Mouse (Mus musculus) embryonic fibroblast, embryonic 13.5 days (primary cell): ENCODE measurements around the gene Foxr1. TPM values are rescaled to one million over a fixed set of nuclear protein-coding genes. Genes with fewer than 3 reads are reported as not detected.
"Not testable (repeated sequence)": the region's sequence is repeated elsewhere in the genome, so short reads cannot be mapped to it uniquely, and the experiment has no call there.

ENCODE experiments used
- H3K27ac ChIP-seq: 2 replicates; pipeline ENCODE4 v1.5.1; 2012; ENCODE audit warnings: low read length, control low read depth, inconsistent platforms; ENCODE audit not compliant: insufficient read depth
- H3K4me1 ChIP-seq: 2 replicates; pipeline ENCODE4 v1.6.1; 2011; ENCODE audit warnings: low read length; ENCODE audit not compliant: control insufficient read depth, insufficient read depth
- H3K4me3 ChIP-seq: 2 replicates; pipeline ENCODE4 v1.5.1; 2011; ENCODE audit warnings: mild to moderate bottlenecking, control low read depth, low read length; ENCODE audit not compliant: insufficient read depth
- CTCF ChIP-seq: IDR thresholded peaks from 2 replicates; pipeline ENCODE4 v1.5.1; 2011; ENCODE audit warnings: mild to moderate bottlenecking, control low read depth, low read length, moderate library complexity, borderline replicate concordance; ENCODE audit not compliant: insufficient read depth
- POLR2A ChIP-seq: IDR thresholded peaks from 2 replicates; pipeline ENCODE4 v1.6.1; 2011; ENCODE audit warnings: low read depth, mild to moderate bottlenecking, control low read depth, low read length, moderate library complexity
- polyA plus RNA-seq: library from polyadenylated mRNA; stranded (reverse); fragments of >200 nt; gene quantifications from 2 replicates; pipeline ENCODE4 v1.2.4, GENCODE M21; 2011; ENCODE audit warnings: low read depth; ENCODE audit not compliant: missing spikeins, insufficient read length

The Foxr1 gene
- polyA plus RNA-seq, 1 experiment, result not detected

GRCm38 (mm10) chr9:44454891-44455220 lies 13.9 kb upstream of the Foxr1 start, which contains the start of gene Upk2:
Upk2 (minus strand) TSS chr9:44454976.
- H3K4me3 ChIP-seq, result no peak within 1 kb of the TSS
- no peak for TF ChIP-seq POLR2A
- 0 out of 2 replicates have a peak, but pooled peaks have one; percentile 7 for TF ChIP-seq CTCF
- no peaks in the 10 kb centered on the region for H3K4me1 ChIP-seq
- H3K27ac ChIP-seq, result no peak within 1 kb of the TSS

- Histone ChIP-seq H3K4me3 (no peak overlapping the region), H3K4me1 (no peaks in the 10 kb centered on the region), H3K27ac (no peak overlapping the region)
- TF ChIP-seq CTCF, result peak; percentile 99
- TF ChIP-seq POLR2A, result no peak
Measured at GRCm38 (mm10) chr9:44454132-44454890, 13.4 kb upstream of the Foxr1 start.

- Histone ChIP-seq H3K4me1 (no peaks in the 10 kb centered on the region), H3K4me3 (no peak overlapping the region), H3K27ac (no peak overlapping the region)
- no peak for TF ChIP-seq CTCF
- no peak for TF ChIP-seq POLR2A
Measured at GRCm38 (mm10) chr9:44450387-44450786, 9.5 kb upstream of the Foxr1 start.

GRCm38 (mm10) chr9:44444402-44445025 lies 3.6 kb upstream of the Foxr1 start:
- not testable (repeated sequence) for H3K27ac ChIP-seq, H3K4me1 ChIP-seq, H3K4me3 ChIP-seq

- TF ChIP-seq POLR2A (no peak), CTCF (no peak)
- Histone ChIP-seq H3K4me1 (no peaks in the 10 kb centered on the region), H3K27ac (no peak overlapping the region), H3K4me3 (no peak overlapping the region)
Measured at GRCm38 (mm10) chr9:44435747-44436146, 5.2 kb downstream of the Foxr1 start.

GRCm38 (mm10) chr9:44432577-44433185 lies 8.3 kb downstream of the Foxr1 start:
- TF ChIP-seq POLR2A (no peak), CTCF (no peak)
- H3K27ac ChIP-seq, result no peak overlapping the region
- H3K4me1 ChIP-seq, result no peaks in the 10 kb centered on the region
- no peak overlapping the region for H3K4me3 ChIP-seq

GRCm38 (mm10) chr9:44423576-44423975 lies 17.4 kb downstream of the Foxr1 start:
- no peak overlapping the region for H3K4me3 ChIP-seq
- no peak for TF ChIP-seq POLR2A
- no peak for TF ChIP-seq CTCF
- no peaks in the 10 kb centered on the region for H3K4me1 ChIP-seq
- no peak overlapping the region for H3K27ac ChIP-seq

- Histone ChIP-seq H3K27ac (no peak overlapping the region), H3K4me1 (no peaks in the 10 kb centered on the region), H3K4me3 (no peak overlapping the region)
- no peak for TF ChIP-seq CTCF
Measured at GRCm38 (mm10) chr9:44420280-44420898, 20.5 kb downstream of the Foxr1 start.

GRCm38 (mm10) chr9:44419730-44420129 lies 21.2 kb downstream of the Foxr1 start:
- H3K4me1 ChIP-seq, H3K4me3 ChIP-seq, H3K27ac ChIP-seq: not testable (repeated sequence)
